Mouse (Mus musculus) neural tube, embryonic 13.5 days (tissue): Measurements from ENCODE around the gene Pde4d. TPM values are rescaled to one million over a fixed set of nuclear protein-coding genes. Genes with fewer than 3 reads are reported as not detected.

ENCODE experiments used
- ATAC-seq: fragments of 200-750 bp; cut with Nextera tagmentation; 2 replicates; pipeline ENCODE4 v1.8.0; 2017; ENCODE audit warnings: low read depth, mild to moderate bottlenecking, moderate TSS enrichment, moderate library complexity
- H3K27ac ChIP-seq: fragments of 300-500 bp; sonication (generic); replicated peaks from 2 replicates; pipeline ENCODE4 v1.5.1; 2015; ENCODE audit warnings: moderate library complexity, mild to moderate bottlenecking, inconsistent platforms
- H3K27me3 ChIP-seq: fragments of 300-500 bp; sonication (generic); 2 replicates; pipeline ENCODE4 v1.6.1; 2015; ENCODE audit warnings: mild to moderate bottlenecking, inconsistent platforms
- H3K36me3 ChIP-seq: fragments of 300-500 bp; sonication (generic); 2 replicates; pipeline ENCODE4 v1.6.1; 2015; ENCODE audit warnings: mild to moderate bottlenecking, inconsistent platforms
- H3K4me1 ChIP-seq: fragments of 300-500 bp; sonication (generic); replicated peaks from 2 replicates; pipeline ENCODE4 v1.6.1; 2015; ENCODE audit warnings: inconsistent platforms
- H3K4me2 ChIP-seq: fragments of 300-500 bp; sonication (generic); 2 replicates; pipeline ENCODE4 v1.6.1; 2015; ENCODE audit warnings: inconsistent platforms, mild to moderate bottlenecking, moderate library complexity
- H3K4me3 ChIP-seq: fragments of 300-500 bp; sonication (generic); 2 replicates; pipeline ENCODE4 v1.5.1; 2015; ENCODE audit warnings: mild to moderate bottlenecking, inconsistent platforms
- H3K9ac ChIP-seq: fragments of 300-500 bp; sonication (generic); 2 replicates; pipeline ENCODE4 v1.6.1; 2015; ENCODE audit warnings: moderate library complexity, mild to moderate bottlenecking, inconsistent platforms
- H3K9me3 ChIP-seq: fragments of 300-500 bp; sonication (generic); 2 replicates; pipeline ENCODE4 v1.6.1; 2016; ENCODE audit warnings: inconsistent platforms
- WGBS: fragments of 180-500 bp; shearing (Covaris S2); methylation state at CpG from one replicate; pipeline ENCODE4 v1.1.7; 2015; 5-methylcytosine and 5-hydroxymethylcytosine counted together
- polyA plus RNA-seq: library from polyadenylated mRNA; unstranded; fragments of >200 nt; fragmentation: Nextera tagmentation; extraction: Ambion mirVana; gene quantifications from 2 replicates; pipeline ENCODE4 v1.2.1, GENCODE M21; 2015

Pde4d gene
- polyA plus RNA-seq, 1 experiment from 2014 or later = 15.5 TPM

DNA sequence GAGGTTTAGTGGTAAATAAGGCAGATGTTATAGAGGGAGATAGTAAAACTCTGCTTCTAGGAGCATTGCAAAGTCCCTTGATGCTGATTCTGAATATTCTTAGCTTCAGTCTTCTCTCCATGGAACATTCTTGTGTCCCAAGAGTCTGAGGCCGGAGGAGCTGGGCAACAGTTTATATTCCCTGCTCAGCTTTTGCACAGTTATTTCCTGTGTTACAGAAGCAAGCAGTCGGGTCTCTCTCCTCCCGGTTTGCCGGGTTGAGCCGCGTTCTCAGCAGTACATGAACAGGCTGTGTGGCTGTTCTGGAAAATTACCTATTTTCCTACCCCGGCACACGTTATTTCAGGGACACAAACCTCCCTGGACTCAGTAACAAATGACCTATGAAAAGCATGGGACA lies 48.0 kb downstream of the Pde4d start:
- Histone ChIP-seq H3K36me3 (no peaks in the 10 kb centered on the region), H3K4me3 (no peak overlapping the region), H3K4me2 (no peak overlapping the region), H3K27ac (no peak overlapping the region), H3K9ac (no peak overlapping the region), H3K27me3 (no peaks in the 10 kb centered on the region), H3K9me3 (no peaks in the 10 kb centered on the region), H3K4me1 (peaks cover 4% of the 10 kb centered on the region; the same call in 1 of the 2 replicates)
- WGBS = 76% methylated on average over 8 of the region's 8 CpGs
- no peak for ATAC-seq

- no peaks in the 10 kb centered on the region for H3K9me3 ChIP-seq
- no peak overlapping the region for H3K9ac ChIP-seq
- peaks cover 4% of the 10 kb centered on the region; the same call in 1 of the 2 replicates for H3K4me1 ChIP-seq
- no peaks in the 10 kb centered on the region for H3K27me3 ChIP-seq
- no peak overlapping the region for H3K4me3 ChIP-seq
- WGBS = 60% methylated on average over 9 of the region's 9 CpGs
- no peak overlapping the region; the same call in 1 of the 2 replicates for H3K27ac ChIP-seq
- H3K4me2 ChIP-seq = peak overlapping the region; percentile 33
- peak; percentile 40; the same call in 1 of the 2 replicates for ATAC-seq
- H3K36me3 ChIP-seq = no peaks in the 10 kb centered on the region
These were observed 48.5 kb downstream of the Pde4d start for GRCm38 (mm10) chr13:108498247-108498743.

GRCm38 (mm10) chr13:108498773-108499313 lies 49.1 kb downstream of the Pde4d start:
- no peak for ATAC-seq
- Histone ChIP-seq H3K27me3 (no peaks in the 10 kb centered on the region), H3K9ac (no peak overlapping the region), H3K27ac (no peak overlapping the region), H3K9me3 (no peaks in the 10 kb centered on the region), H3K4me2 (peak overlapping the region; percentile 33), H3K36me3 (no peaks in the 10 kb centered on the region), H3K4me3 (no peak overlapping the region), H3K4me1 (peaks cover 4% of the 10 kb centered on the region; the same call in 1 of the 2 replicates)
- WGBS = 26% methylated on average over 9 of the region's 9 CpGs

GRCm38 (mm10) chr13:108501386-108501785 lies 51.6 kb downstream of the Pde4d start:
- Histone ChIP-seq H3K27me3 (no peaks in the 10 kb centered on the region), H3K9me3 (no peaks in the 10 kb centered on the region), H3K4me1 (peaks cover 4% of the 10 kb centered on the region; the same call in 1 of the 2 replicates), H3K27ac (no peak overlapping the region), H3K9ac (no peak overlapping the region), H3K36me3 (no peaks in the 10 kb centered on the region), H3K4me3 (no peak overlapping the region), H3K4me2 (no peak overlapping the region)
- 60% methylated on average over 1 of the region's 1 CpGs for WGBS
- ATAC-seq = no peak

GRCm38 (mm10) chr13:108524548-108524947 lies 74.8 kb downstream of the Pde4d start:
- H3K4me2 ChIP-seq = no peak overlapping the region
- H3K4me1 ChIP-seq = 0 out of 2 replicates have a peak, but pooled peaks cover 5% of the 10 kb centered on the region
- H3K27me3 ChIP-seq = no peaks in the 10 kb centered on the region

GRCm38 (mm10) chr13:108524969-108525368 lies 75.2 kb downstream of the Pde4d start:
- no peak for ATAC-seq
- no peaks in the 10 kb centered on the region for H3K36me3 ChIP-seq

More at GRCm38 (mm10) chr13:108524548-108524947, 74.8 kb downstream of the Pde4d start:
- Histone ChIP-seq H3K4me3 (no peak overlapping the region), H3K9ac (no peak overlapping the region), H3K27ac (no peak overlapping the region), H3K36me3 (no peaks in the 10 kb centered on the region), H3K9me3 (no peaks in the 10 kb centered on the region)
- no peak for ATAC-seq
- 84% methylated on average over 4 of the region's 4 CpGs for WGBS

DNA sequence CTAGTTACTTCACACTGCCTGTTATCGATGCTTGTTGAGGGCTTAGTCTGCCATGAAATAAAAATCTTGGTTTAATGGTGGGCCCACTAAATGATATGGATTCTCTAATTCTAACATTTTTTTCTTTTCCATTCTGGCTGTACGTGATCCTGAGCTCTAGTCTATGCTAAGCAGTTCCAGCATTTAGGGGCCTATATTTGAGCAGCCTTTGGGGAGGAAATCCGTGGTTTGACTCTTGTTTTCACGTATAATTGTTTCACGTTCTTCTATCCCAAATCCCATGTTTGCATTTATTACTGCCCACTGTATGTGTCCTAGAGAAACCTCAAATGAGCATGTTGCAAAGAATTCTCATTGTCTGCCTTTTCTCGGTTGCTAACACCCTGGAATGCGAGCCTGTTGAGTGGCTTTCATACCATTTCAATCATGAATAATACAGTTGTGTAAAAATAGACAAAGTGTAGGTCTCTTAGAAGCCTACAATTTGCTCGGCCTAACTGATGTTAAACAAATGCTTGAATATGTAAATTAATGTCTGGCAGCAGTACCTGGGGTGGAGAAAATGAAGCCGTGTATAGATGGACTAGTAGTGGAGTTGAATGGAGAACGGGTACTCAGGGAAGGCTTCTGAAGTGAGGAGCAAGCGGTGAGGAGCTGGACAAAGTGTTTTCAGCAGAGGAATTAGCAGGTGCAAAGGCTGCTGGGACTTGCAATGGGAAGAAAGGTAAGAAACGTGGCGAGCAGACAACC lies 76.7 kb downstream of the Pde4d start:
- no peak overlapping the region for H3K4me3 ChIP-seq
- no peaks in the 10 kb centered on the region for H3K36me3 ChIP-seq
- WGBS = 66% methylated on average over 13 of the region's 13 CpGs
- H3K9ac ChIP-seq = no peak overlapping the region
- H3K27ac ChIP-seq = no peak overlapping the region
- ATAC-seq = no peak
- H3K9me3 ChIP-seq = no peaks in the 10 kb centered on the region
- 0 out of 2 replicates have a peak, but pooled peaks cover 5% of the 10 kb centered on the region for H3K4me1 ChIP-seq
- H3K4me2 ChIP-seq = no peak overlapping the region
- H3K27me3 ChIP-seq = no peaks in the 10 kb centered on the region

More at GRCm38 (mm10) chr13:108524969-108525368, 75.2 kb downstream of the Pde4d start:
- 88% methylated on average over 6 of the region's 6 CpGs for WGBS
- Histone ChIP-seq H3K4me1 (0 out of 2 replicates have a peak, but pooled peaks cover 5% of the 10 kb centered on the region), H3K27ac (no peak overlapping the region), H3K4me2 (no peak overlapping the region), H3K9me3 (no peaks in the 10 kb centered on the region), H3K27me3 (no peaks in the 10 kb centered on the region), H3K4me3 (no peak overlapping the region), H3K9ac (no peak overlapping the region)

- no peak overlapping the region for H3K4me2 ChIP-seq
- no peak for ATAC-seq
- WGBS = 89% methylated on average over 7 of the region's 7 CpGs
These were observed 77.5 kb downstream of the Pde4d start for GRCm38 (mm10) chr13:108527090-108527770.

DNA sequence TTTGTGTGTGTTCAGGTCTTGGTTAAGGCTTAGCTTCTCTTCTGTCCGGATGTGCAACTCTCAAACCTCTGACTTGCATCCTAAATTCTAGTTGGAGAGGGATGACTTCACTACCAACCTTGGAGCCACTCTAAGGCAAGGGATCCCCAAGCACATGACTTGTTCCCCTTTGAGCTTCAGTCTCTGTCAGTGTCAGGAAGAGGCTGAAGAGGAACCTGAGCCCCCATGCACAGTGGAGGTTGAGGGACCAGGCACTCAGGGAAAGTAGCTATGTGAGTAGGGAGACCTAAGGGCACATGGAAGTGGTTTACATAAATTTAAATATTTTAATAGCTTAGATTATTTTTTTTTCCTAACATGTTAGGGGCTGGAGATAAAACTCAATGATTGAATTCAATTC lies 78.6 kb downstream of the Pde4d start:
- no peak overlapping the region for H3K9ac ChIP-seq
- H3K27ac ChIP-seq = no peak overlapping the region
- WGBS = 79% methylated on average over 1 of the region's 1 CpGs
- ATAC-seq = no peak
- H3K9me3 ChIP-seq = no peaks in the 10 kb centered on the region
- no peak overlapping the region for H3K4me2 ChIP-seq
- 0 out of 2 replicates have a peak, but pooled peaks cover 5% of the 10 kb centered on the region for H3K4me1 ChIP-seq
- no peak overlapping the region for H3K4me3 ChIP-seq
- H3K27me3 ChIP-seq = no peaks in the 10 kb centered on the region
- H3K36me3 ChIP-seq = no peaks in the 10 kb centered on the region

More at GRCm38 (mm10) chr13:108527090-108527770, 77.5 kb downstream of the Pde4d start:
- Histone ChIP-seq H3K9me3 (no peaks in the 10 kb centered on the region), H3K36me3 (no peaks in the 10 kb centered on the region), H3K27ac (no peak overlapping the region), H3K4me3 (no peak overlapping the region), H3K27me3 (no peaks in the 10 kb centered on the region), H3K4me1 (0 out of 2 replicates have a peak, but pooled peaks cover 5% of the 10 kb centered on the region), H3K9ac (no peak overlapping the region)

DNA sequence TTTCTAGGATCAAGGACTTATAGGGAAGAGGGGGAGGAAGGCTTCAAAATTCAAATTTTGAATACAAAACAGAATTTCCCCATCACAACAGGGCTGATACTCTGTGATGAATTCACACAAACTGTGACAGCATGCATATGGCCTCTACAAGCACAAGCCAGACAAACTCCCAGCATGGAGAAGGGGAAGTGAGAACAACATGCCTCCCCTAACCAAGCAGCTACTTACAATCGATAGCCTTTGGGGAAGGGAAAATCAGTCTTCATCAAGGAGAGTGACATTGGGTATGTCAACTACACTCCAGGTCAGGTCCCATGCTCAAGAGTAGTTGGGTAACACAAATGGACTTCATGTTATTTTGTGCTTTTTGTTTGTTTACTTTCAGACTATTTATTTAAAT lies 83.1 kb downstream of the Pde4d start:
- H3K4me1 ChIP-seq = no peaks in the 10 kb centered on the region
- WGBS = 89% methylated on average over 1 of the region's 1 CpGs
- ATAC-seq = no peak

DNA sequence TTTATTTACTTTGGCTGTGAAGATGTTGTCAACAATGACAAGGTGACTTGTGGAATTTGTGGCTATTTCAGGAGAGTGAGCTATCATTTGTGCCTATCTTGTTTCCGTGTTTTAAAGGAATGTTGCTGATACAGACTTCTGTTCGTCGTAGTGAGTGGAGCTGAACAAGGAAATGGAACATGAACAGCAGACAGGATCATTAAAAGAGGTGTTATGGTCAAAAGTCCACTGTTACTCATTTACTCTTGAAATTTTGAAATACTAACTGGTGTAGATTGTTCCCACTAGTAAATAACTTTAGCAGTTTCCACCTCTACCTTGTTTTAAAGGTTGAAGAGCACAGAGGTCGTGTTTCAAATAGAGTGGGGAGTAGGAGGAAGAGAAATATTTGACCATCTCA lies 86.7 kb downstream of the Pde4d start:
- 73% methylated on average over 4 of the region's 4 CpGs for WGBS

More for the DNA sequence above, 83.1 kb downstream of the Pde4d start:
- H3K9me3 ChIP-seq = no peaks in the 10 kb centered on the region
- no peak overlapping the region for H3K9ac ChIP-seq
- no peak overlapping the region for H3K27ac ChIP-seq
- no peak overlapping the region for H3K4me2 ChIP-seq
- no peak overlapping the region for H3K4me3 ChIP-seq
- no peaks in the 10 kb centered on the region for H3K27me3 ChIP-seq
- no peaks in the 10 kb centered on the region for H3K36me3 ChIP-seq

DNA sequence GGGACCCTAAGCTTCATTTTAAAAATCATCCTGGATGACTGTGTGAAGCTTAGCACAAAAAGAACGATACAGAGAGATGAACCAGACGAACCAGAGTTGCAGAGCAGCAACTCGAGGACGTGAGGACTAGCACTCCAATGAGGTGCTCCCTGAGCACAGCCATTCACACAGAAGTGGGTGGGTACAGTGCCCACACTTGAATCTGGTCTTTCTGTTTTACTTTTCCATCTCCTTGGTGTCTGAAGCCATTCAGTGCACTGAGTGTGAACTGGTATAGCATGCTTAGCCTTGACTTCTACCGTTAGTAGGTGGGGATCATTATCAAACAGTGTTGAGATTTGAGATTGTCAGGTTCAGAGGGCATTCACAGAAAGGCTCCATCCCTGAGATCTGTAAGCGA lies 87.2 kb downstream of the Pde4d start:
- H3K27ac ChIP-seq = no peak overlapping the region
- no peak overlapping the region for H3K4me3 ChIP-seq
- 89% methylated on average over 6 of the region's 6 CpGs for WGBS
- H3K4me1 ChIP-seq = no peaks in the 10 kb centered on the region
- no peak overlapping the region for H3K4me2 ChIP-seq
- H3K9me3 ChIP-seq = no peaks in the 10 kb centered on the region
- no peaks in the 10 kb centered on the region for H3K27me3 ChIP-seq
- no peaks in the 10 kb centered on the region for H3K36me3 ChIP-seq
- ATAC-seq = no peak
- no peak overlapping the region for H3K9ac ChIP-seq

More for the DNA sequence above, 86.7 kb downstream of the Pde4d start:
- Histone ChIP-seq H3K9me3 (no peaks in the 10 kb centered on the region), H3K27me3 (no peaks in the 10 kb centered on the region), H3K4me1 (no peaks in the 10 kb centered on the region), H3K4me2 (no peak overlapping the region), H3K4me3 (no peak overlapping the region), H3K9ac (no peak overlapping the region), H3K27ac (no peak overlapping the region), H3K36me3 (no peaks in the 10 kb centered on the region)
- no peak for ATAC-seq
